Mouse (Mus musculus) spleen, adult 2 months (tissue): ENCODE data around the gene Plekhg5. TPM values are rescaled to one million over a fixed set of nuclear protein-coding genes. Genes with fewer than 3 reads are reported as not detected.

Experiments used
- DNase-seq, 2 experiments: peaks; one replicate each; pipeline versions ENCODE4 v3.0.0 to v3.0.0-alpha.2; 2012 to 2021; ENCODE audit warnings: low spot score in 2 of 2, low read depth in 1 of 2
- H3K27ac ChIP-seq: fragments of 200-500 bp; 2 replicates; pipeline ENCODE4 v1.5.1; 2012; ENCODE audit warnings: low read length, inconsistent platforms; ENCODE audit not compliant: insufficient read depth
- H3K27me3 ChIP-seq: fragments of 200-500 bp; 2 replicates; pipeline ENCODE4 v1.6.1; 2012; ENCODE audit warnings: mild to moderate bottlenecking, moderate library complexity, low read length, inconsistent platforms; ENCODE audit not compliant: control insufficient read depth, insufficient read depth
- H3K36me3 ChIP-seq: fragments of 200-500 bp; 2 replicates; pipeline ENCODE4 v1.6.1; 2012; ENCODE audit warnings: mild to moderate bottlenecking, low read length, inconsistent platforms; ENCODE audit not compliant: control insufficient read depth, insufficient read depth
- H3K4me1 ChIP-seq: fragments of 200-500 bp; 2 replicates; pipeline ENCODE4 v1.6.1; 2011; ENCODE audit warnings: inconsistent platforms; ENCODE audit not compliant: control insufficient read depth, insufficient read depth, insufficient read length
- H3K4me3 ChIP-seq: fragments of 200-500 bp; 2 replicates; pipeline ENCODE4 v1.5.1; 2011; ENCODE audit warnings: mild to moderate bottlenecking, inconsistent platforms; ENCODE audit not compliant: insufficient read depth, insufficient read length; ENCODE audit errors: extremely low read depth
- CTCF ChIP-seq: fragments of 200-500 bp; IDR thresholded peaks from 2 replicates; pipeline ENCODE4 v1.5.1; 2011; ENCODE audit warnings: mild to moderate bottlenecking, inconsistent platforms; ENCODE audit not compliant: insufficient read depth, insufficient read length, insufficient replicate concordance; ENCODE audit errors: extremely low read depth
- POLR2A ChIP-seq: fragments of 200-500 bp; IDR thresholded peaks from 2 replicates; pipeline ENCODE4 v1.6.1; 2011; ENCODE audit warnings: low read depth, low read length, inconsistent platforms
- WGBS: fragments of 180-500 bp; shearing (Covaris S2); methylation state at CpG from one replicate; pipeline ENCODE4 v1.1.7; 2018; 5-methylcytosine and 5-hydroxymethylcytosine counted together
- polyA plus RNA-seq: library from polyadenylated mRNA; depleted of rRNA; stranded (reverse); fragments of >200 nt; gene quantifications from 2 replicates; pipeline ENCODE4 v1.2.3, GENCODE M21; 2012

Plekhg5 gene
- polyA plus RNA-seq, 1 experiment, result 13.1 TPM

GRCm38 (mm10) chr4:152143632-152144031 lies 71.3 kb downstream of the Plekhg5 start:
- DNase-seq, result no peak
- H3K27me3 ChIP-seq, result no peaks in the 10 kb centered on the region
- H3K4me3 ChIP-seq, result no peak overlapping the region
- WGBS, result 67% methylated on average over 1 of the region's 1 CpGs
- TF ChIP-seq POLR2A (no peak), CTCF (no peak)
- no peaks in the 10 kb centered on the region for H3K36me3 ChIP-seq
- 0 out of 2 replicates have a peak, but pooled peaks cover 3% of the 10 kb centered on the region for H3K4me1 ChIP-seq
- no peak overlapping the region for H3K27ac ChIP-seq

GRCm38 (mm10) chr4:152145473-152145872 lies 73.2 kb downstream of the Plekhg5 start:
- Histone ChIP-seq H3K4me1 (no peaks in the 10 kb centered on the region), H3K27ac (no peak overlapping the region), H3K36me3 (no peaks in the 10 kb centered on the region), H3K4me3 (no peak overlapping the region), H3K27me3 (no peaks in the 10 kb centered on the region)
- DNase-seq, result no peak
- 77% methylated on average over 10 of the region's 10 CpGs for WGBS
- TF ChIP-seq CTCF (no peak), POLR2A (no peak)

GRCm38 (mm10) chr4:152146033-152146827 lies 73.9 kb downstream of the Plekhg5 start:
- no peaks in the 10 kb centered on the region for H3K36me3 ChIP-seq
- DNase-seq, result no peak
- no peak overlapping the region for H3K4me3 ChIP-seq
- H3K27me3 ChIP-seq, result no peaks in the 10 kb centered on the region
- WGBS, result 65% methylated on average over 11 of the region's 11 CpGs
- no peaks in the 10 kb centered on the region for H3K4me1 ChIP-seq
- TF ChIP-seq CTCF (no peak), POLR2A (no peak)
- H3K27ac ChIP-seq, result no peak overlapping the region

GRCm38 (mm10) chr4:152150546-152150945 lies 78.2 kb downstream of the Plekhg5 start:
- Histone ChIP-seq H3K4me1 (peaks cover 5% of the 10 kb centered on the region), H3K27ac (no peak overlapping the region), H3K36me3 (no peaks in the 10 kb centered on the region), H3K27me3 (peaks cover 8% of the 10 kb centered on the region), H3K4me3 (no peak overlapping the region)
- no peak for DNase-seq
- 91% methylated on average over 4 of the region's 4 CpGs for WGBS
- TF ChIP-seq CTCF (no peak), POLR2A (no peak)

- Histone ChIP-seq H3K27me3 (peaks cover 8% of the 10 kb centered on the region), H3K27ac (no peak overlapping the region), H3K4me3 (peak overlapping the region; percentile 39; the same call in 1 of the 2 replicates), H3K4me1 (peaks cover 5% of the 10 kb centered on the region), H3K36me3 (no peaks in the 10 kb centered on the region)
- 42% methylated on average over 7 of the region's 7 CpGs for WGBS
- TF ChIP-seq POLR2A (no peak), CTCF (no peak)
- DNase-seq, result no peak
These were observed 79.2 kb downstream of the Plekhg5 start for GRCm38 (mm10) chr4:152151451-152151965.

GRCm38 (mm10) chr4:152151966-152152544 lies 79.8 kb downstream of the Plekhg5 start, which contains the start of gene Espn:
Gene Espn, minus strand, starts transcription at chr4:152152371.
- DNase-seq, result peak in 1 of 2 experiments; percentile 26
- H3K27ac ChIP-seq, result no peak within 1 kb of the TSS
- H3K4me1 ChIP-seq, result peaks cover 5% of the 10 kb centered on the region
- 2% methylated on average over 54 of the region's 57 CpGs for WGBS
- TF ChIP-seq POLR2A (no peak), CTCF (no peak)
- peak within 1 kb of the TSS; percentile 39; the same call in 1 of the 2 replicates for H3K4me3 ChIP-seq
- no peaks in the 10 kb centered on the region for H3K36me3 ChIP-seq
- peaks cover 8% of the 10 kb centered on the region for H3K27me3 ChIP-seq

GRCm38 (mm10) chr4:152153771-152154177 lies 81.5 kb downstream of the Plekhg5 start:
- Histone ChIP-seq H3K4me1 (peaks cover 13% of the 10 kb centered on the region), H3K27ac (no peak overlapping the region), H3K27me3 (peaks cover 17% of the 10 kb centered on the region), H3K36me3 (no peaks in the 10 kb centered on the region), H3K4me3 (peak overlapping the region; percentile 7; the same call in 1 of the 2 replicates)
- TF ChIP-seq POLR2A, result no peak
- TF ChIP-seq CTCF, result peak; percentile 85
- WGBS, result under 1% methylated on average over 23 of the region's 23 CpGs
- peak; percentile 90 to 91 for DNase-seq
